Mouse (Mus musculus) layer of hippocampus, adult 9-11 months (tissue): Measurements from ENCODE around the gene Map2k5.

ENCODE experiments used
- DNase-seq: peaks from one replicate; pipeline ENCODE4 v3.0.0; 2022

Map2k5 gene

GRCm38 (mm10) chr9:63182306-63182960 is 195.3 kb downstream of the Map2k5 start:
- no peak for DNase-seq

- no peak for DNase-seq
Measured at GRCm38 (mm10) chr9:63181337-63182178, 196.1 kb downstream of the Map2k5 start.

GRCm38 (mm10) chr9:63178296-63178695 is 199.4 kb downstream of the Map2k5 start:
- no peak for DNase-seq

- no peak for DNase-seq
Measured at GRCm38 (mm10) chr9:63174001-63174721, 203.5 kb downstream of the Map2k5 start.

- DNase-seq, result no peak
Measured at GRCm38 (mm10) chr9:63171951-63172350, 205.8 kb downstream of the Map2k5 start.

GRCm38 (mm10) chr9:63169127-63169526 is 208.6 kb downstream of the Map2k5 start:
- DNase-seq, result no peak

GRCm38 (mm10) chr9:63165070-63165469 is 212.6 kb downstream of the Map2k5 start:
- DNase-seq, result no peak

GRCm38 (mm10) chr9:63163756-63164155 is 213.9 kb downstream of the Map2k5 start:
- no peak for DNase-seq

- DNase-seq, result no peak
Measured at GRCm38 (mm10) chr9:63151949-63152348, 225.8 kb downstream of the Map2k5 start.

- no peak for DNase-seq
Measured at GRCm38 (mm10) chr9:63151072-63151870, 226.4 kb downstream of the Map2k5 start.

- no peak for DNase-seq
Measured at GRCm38 (mm10) chr9:63150086-63150800, 227.5 kb downstream of the Map2k5 start.

GRCm38 (mm10) chr9:63149372-63149766 is 228.3 kb downstream of the Map2k5 start:
- no peak for DNase-seq

- no peak for DNase-seq
Measured at GRCm38 (mm10) chr9:63148410-63149371, 229.0 kb downstream of the Map2k5 start, which contains the start of gene Skor1. Skor1 (minus strand) TSS chr9:63148961.

- DNase-seq, result no peak
Measured at GRCm38 (mm10) chr9:63147786-63148409, 229.8 kb downstream of the Map2k5 start.

- DNase-seq, result no peak
Measured at GRCm38 (mm10) chr9:63147296-63147695, 230.4 kb downstream of the Map2k5 start.

- no peak for DNase-seq
Measured at GRCm38 (mm10) chr9:63146856-63147274, 230.8 kb downstream of the Map2k5 start.

- DNase-seq, result no peak
Measured at GRCm38 (mm10) chr9:63146126-63146855, 231.4 kb downstream of the Map2k5 start.

- DNase-seq, result no peak
Measured at GRCm38 (mm10) chr9:63145249-63146125, 232.2 kb downstream of the Map2k5 start.
